26 mouse cellular contexts compared by ENCODE assay signal in the genomic region with DNA sequence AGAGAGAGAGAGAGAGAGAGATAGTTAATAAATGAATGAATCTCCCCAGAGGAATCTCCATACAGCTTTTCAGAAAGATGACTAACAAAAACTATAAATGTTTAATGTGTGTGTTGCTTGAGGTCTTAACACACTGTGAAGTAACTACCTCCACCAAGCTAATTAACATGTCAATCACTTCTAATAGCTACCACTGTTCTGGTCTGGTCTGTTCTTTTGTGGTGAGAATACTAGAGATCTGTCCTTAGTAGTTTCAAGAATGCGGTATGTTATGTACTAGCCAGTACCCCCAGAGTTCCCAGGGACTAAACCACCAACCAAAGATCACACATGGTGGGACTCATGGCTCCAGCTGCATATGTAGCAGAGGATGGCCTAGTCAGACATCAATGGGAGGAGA.
"Had no signal": no experiment of that assay in that cellular context is flagged by ENCODE, and none has a peak within 500 bp of the region (broad histone marks: within the 10 kb centered on the region; RNA-seq: fewer than 3 reads in every experiment).

No protein-coding gene starts in this region.

- H3K4me2 ChIP-seq: embryonic facial prominence, embryonic 12.5 days; embryonic facial prominence, embryonic 13.5 days; embryonic facial prominence, embryonic 15.5 days; forebrain, embryonic 12.5 days; forebrain, embryonic 13.5 days; forebrain, embryonic 15.5 days had no signal

- H3K9ac ChIP-seq: embryonic facial prominence, embryonic 12.5 days; embryonic facial prominence, embryonic 13.5 days; embryonic facial prominence, embryonic 15.5 days; forebrain, embryonic 12.5 days; forebrain, embryonic 13.5 days; forebrain, embryonic 15.5 days; forebrain, postnatal 0 days had no signal

- ATAC-seq: forebrain, embryonic 13.5 days; forebrain, embryonic 14.5 days; forebrain, embryonic 15.5 days; forebrain, embryonic 16.5 days; forebrain, postnatal 0 days had no signal

- DNase-seq: cerebellum, adult 9-11 months; cerebellum, postnatal 10 days; cerebellum, postnatal 14 days; cerebellum, postnatal 25 days; cerebellum, postnatal 36 days; embryo, embryonic 11 days; forebrain, postnatal 0 days; gastrocnemius, adult 2 months; gastrocnemius, postnatal 10 days; gastrocnemius, postnatal 14 days; gastrocnemius, postnatal 25 days; gastrocnemius, postnatal 36 days; heart, adult 11 months; heart, adult 18-20 months; heart, adult 2 months had no signal

- H3K36me3 ChIP-seq: embryonic facial prominence, embryonic 10.5 days; embryonic facial prominence, embryonic 12.5 days; embryonic facial prominence, embryonic 13.5 days; embryonic facial prominence, embryonic 15.5 days; forebrain, embryonic 10.5 days; forebrain, embryonic 12.5 days; forebrain, embryonic 15.5 days had no signal

- H3K4me1 ChIP-seq: embryonic facial prominence, embryonic 10.5 days; embryonic facial prominence, embryonic 12.5 days; embryonic facial prominence, embryonic 13.5 days; embryonic facial prominence, embryonic 15.5 days; forebrain, embryonic 10.5 days; forebrain, embryonic 12.5 days; forebrain, embryonic 13.5 days; forebrain, embryonic 15.5 days had no signal

- H3K9me3 ChIP-seq: embryonic facial prominence, embryonic 10.5 days; embryonic facial prominence, embryonic 12.5 days; embryonic facial prominence, embryonic 13.5 days; embryonic facial prominence, embryonic 15.5 days; forebrain, embryonic 10.5 days; forebrain, embryonic 12.5 days; forebrain, embryonic 13.5 days; forebrain, embryonic 15.5 days had no signal

- H3K4me3 ChIP-seq: embryonic facial prominence, embryonic 10.5 days; embryonic facial prominence, embryonic 12.5 days; embryonic facial prominence, embryonic 13.5 days; embryonic facial prominence, embryonic 15.5 days; erythroblast, embryonic 14.5 days; forebrain, embryonic 10.5 days; forebrain, embryonic 12.5 days; forebrain, embryonic 13.5 days; forebrain, embryonic 15.5 days; gastrocnemius, adult 2 months; heart, adult 2 months had no signal

- H3K27ac ChIP-seq: embryonic facial prominence, embryonic 10.5 days; embryonic facial prominence, embryonic 12.5 days; embryonic facial prominence, embryonic 13.5 days; embryonic facial prominence, embryonic 15.5 days; forebrain, embryonic 10.5 days; forebrain, embryonic 12.5 days; forebrain, embryonic 13.5 days; forebrain, embryonic 15.5 days; gastrocnemius, adult 2 months; heart, adult 2 months had no signal

- H3K27me3 ChIP-seq: embryonic facial prominence, embryonic 12.5 days; embryonic facial prominence, embryonic 13.5 days; embryonic facial prominence, embryonic 15.5 days; forebrain, embryonic 12.5 days; forebrain, embryonic 13.5 days; forebrain, embryonic 15.5 days had no signal
